Mouse (Mus musculus): ENCODE results near the gene Stim1.
A peak's percentile ranks its signal among the peaks of the same experiment; 100 is the strongest.

The Stim1 gene

DNA sequence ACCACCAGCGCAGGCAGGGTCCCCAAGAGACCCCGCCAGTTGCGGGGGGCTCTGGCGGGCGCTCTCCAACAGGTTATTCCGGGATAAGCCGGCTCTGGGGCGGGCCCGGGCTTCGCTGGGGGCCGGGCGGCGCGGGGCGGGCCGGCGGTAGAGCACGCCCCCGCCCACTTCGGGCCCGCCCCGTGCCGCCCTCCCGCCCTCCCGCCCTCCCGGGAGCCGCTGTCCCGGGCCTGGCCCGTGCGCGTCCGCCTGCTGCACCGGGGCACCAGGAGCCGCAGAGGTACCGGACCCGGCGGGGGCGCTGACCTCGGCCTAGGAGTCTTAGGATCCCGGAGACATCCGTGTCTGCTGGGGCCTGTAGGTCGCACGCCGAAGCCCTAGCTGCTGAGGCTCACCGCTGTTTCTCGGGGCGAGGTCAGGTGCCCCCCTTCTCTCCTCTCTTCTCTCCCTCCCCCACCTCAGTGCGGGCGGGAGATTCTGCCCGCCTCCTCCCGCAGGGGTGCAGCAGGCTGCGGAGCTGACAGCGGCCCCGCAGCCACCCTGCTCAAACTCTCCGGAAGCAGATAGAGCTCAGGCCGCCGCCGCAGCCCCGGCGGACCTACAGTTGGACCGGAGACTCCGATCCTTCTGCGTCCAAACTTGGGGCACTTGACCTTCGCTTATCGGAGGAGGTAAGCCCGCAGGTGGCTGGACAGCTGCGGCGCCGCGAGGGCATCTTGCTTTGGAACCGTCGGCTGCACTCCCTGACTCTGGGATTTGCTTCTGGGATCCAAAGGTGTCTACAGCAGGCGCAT, at the start of gene Stim1:
Stim1 (plus strand) TSS at position 206 of the 794 bp plus-strand sequence.
- peak; percentile 52 for DNase-seq (ENCODE audit: low spot score)

DNA sequence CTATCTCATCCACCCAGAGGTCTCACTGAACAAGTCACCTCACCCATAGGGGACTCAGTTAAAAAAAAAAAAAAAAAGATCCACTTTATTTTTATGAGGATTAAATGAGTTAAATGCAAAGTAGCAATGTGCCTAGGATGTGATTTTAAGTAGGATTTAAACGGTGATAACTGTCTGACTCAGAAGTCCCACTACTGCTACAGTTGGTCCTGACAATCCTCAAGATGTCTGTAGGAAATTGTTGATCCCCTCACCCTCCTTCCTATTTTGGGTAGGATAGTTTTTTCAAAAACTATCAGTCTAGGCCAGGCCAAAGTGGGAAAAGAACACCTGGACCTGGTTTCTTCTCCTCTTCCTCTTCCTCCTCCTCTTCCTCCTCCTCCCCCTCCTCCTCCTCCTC, 45.7 kb upstream of the Stim1 start:
- DNase-seq (ENCODE audit: low spot score): no peak

DNA sequence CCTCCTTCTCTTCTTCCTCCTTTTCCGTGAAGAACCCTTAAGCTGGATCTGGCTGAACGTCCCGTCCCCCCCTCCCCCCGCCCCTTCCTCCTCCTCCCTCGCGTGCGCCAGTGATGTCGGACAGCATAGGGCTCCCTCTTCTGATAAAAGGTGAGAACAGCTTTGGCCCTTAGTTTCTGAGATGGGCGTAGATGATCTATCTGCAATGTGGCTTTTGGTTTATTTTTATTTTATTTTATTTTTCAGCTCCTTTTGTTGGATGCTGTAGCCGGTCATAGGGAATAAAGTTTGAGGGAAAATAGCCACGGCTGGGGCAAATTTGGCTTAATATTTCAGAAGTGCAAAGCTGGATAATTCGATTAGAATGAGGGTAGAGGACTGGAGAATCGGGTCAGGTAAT, 45.3 kb upstream of the Stim1 start:
- peak; percentile 81 for DNase-seq (ENCODE audit: low spot score)

DNA sequence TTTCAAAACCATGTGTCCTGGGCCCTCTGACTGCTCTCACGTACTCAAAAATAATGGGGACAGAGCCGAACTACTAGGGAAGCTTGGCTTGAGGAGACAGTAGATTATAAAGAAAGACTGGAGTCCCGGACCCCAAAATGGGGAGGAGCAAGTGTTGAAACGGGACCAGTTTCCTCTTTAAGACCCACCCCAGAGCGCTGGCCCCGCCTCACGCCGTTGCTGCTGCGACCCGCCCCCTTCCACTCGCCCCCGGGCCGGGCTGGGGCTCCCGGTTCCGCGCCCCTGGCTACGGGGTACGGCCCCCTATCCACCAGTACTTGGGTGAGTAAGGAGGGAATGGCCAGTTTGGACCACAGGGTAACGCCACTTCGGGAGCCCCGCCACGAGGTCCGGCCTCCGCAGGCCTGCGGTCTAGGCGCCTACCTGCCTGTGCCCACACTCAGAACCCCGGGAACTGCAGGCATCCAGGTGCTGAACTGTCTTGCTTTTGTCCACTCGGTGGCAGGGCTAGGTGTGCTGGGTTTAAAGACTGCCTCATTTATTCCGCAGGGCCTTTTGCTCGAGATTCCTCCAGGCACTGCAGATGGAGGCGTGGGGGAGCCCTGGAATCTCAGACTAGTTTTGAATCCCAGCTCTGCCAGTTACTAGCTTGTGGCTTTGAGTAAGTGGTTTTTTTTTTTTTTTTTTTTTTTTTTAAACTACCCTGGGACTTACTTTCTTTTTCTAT, 44.6 kb upstream of the Stim1 start:
- DNase-seq (ENCODE audit: low spot score): peak; percentile 84

DNA sequence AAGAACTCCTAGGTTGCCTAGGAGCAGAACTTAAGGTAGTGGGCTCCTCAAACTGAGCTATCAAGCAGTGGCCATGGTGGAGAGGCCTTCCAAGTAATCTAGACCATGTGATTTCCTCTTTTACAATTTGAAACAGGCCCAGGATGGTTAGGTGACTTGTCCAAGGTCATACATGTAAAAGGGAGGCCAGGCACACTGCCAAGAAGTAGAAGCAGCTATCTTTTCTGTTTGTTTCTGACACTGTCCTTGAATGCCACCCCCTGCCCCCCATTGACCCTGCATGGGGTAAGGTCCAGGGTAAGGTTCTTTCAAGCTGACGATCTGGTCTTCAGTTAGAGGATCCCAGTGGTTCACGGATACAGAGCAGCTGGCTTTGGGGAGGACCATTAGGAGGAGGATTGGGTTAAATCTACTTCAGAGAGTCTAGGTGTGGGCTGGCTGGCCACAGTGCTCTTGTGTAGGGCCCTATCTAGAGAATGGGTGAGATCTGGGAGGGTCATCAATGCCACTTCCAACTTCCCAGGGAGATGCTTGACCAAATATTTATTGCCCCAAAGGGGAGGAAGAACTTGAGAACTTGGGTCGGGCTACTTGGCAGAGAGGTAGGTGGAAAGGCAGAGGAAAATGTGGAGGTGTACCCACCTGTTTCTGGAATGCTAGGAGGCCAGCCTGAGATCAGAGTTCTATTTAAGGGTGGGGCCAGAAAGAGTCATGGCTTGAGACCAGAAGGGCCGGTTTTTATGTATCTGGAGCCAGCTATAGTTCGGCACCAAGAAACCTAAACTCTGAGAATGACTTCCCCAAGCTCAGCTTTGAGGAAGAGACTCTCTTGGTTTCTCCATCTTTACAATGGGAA, 43.5 kb upstream of the Stim1 start:
- DNase-seq (ENCODE audit: low spot score): no peak

DNA sequence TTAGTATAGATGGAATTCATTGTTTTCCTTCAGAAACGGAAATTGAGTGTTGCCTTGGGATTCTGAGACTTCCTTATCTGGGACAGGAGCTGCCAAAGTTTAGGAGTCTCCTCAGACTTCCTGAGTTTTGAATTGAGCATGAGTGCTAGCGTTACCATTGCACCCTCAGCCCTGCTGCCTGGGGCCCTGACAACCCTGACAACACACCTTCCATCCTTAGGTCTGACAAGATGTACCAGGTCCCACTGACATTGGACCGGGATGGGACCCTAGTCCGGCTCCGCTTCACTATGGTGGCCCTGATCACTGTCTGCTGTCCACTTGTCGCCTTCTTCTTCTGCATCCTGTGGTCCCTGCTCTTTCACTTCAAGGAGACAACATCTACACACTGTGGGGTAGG, 41.6 kb upstream of the Stim1 start:
- no peak for DNase-seq (ENCODE audit: low spot score)

DNA sequence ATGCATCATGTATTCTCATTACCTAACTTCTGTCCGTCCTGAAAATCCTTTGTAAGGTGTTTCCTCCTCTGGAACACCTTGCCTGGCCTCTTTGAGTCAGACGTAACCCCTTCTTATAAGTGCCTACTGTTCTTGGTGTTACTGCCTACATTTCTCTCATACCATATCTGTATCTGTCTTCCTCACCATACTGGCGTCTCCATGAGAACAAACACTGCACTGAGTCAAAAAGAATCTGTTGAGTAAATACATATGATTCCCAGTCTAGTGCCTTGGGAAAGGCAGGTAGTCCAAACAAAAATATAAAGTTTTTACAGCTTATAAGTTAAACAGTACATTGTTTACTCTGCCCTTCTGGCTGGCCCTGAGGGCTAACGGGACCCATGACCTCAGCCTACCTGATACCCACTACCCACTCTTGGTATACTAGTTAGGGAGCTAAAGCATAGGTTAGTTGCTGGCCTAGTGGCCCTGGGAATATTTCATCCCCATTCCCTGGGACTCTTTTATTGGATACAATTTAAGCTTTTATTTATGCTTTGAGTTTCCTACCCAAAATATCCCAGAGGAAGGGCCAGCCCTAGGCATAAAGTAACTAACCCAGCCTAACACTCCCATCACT, 39.4 kb upstream of the Stim1 start:
- DNase-seq (ENCODE audit: low spot score): no peak

DNA sequence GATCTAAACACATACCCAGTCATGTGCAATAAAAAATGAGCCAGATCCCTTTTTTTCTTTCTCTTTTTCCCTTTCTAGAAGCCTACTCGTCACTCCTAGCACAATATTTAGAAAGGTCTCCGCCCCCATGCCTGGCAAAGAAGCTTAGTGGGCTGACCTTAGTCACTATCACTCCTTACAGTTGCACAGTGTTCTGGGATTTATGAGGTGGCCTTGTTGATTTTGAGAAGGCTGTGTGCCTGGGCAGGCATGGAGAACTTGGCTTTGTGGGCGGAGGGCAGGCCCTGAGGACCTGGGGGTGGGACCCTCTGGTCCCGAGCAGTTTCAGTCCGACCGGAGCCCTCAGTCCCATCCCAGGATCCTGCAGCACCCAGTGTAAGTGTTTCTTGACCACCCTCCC, 37.8 kb upstream of the Stim1 start:
- no peak for DNase-seq (ENCODE audit: low spot score)

DNA sequence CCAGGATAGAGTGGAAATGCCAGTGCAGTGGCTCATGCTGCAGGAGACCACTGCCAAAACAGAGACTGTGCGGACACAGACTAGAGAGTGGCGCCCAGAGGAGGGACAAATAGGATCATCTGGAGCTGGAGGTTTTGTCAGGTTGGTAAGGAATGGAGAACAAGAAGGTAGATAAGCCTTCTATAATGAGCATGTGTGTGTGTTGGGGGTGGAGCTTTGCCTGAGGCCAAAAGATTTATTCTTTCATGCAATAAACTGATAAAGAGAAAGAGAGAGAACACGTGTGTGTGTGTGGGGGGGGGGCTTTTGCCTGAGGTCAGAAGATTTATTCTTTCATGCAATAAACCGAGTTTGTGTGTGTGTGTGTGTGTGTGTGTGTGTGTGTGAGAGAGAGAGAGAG, 34.5 kb upstream of the Stim1 start:
- DNase-seq (ENCODE audit: low spot score): no peak

DNA sequence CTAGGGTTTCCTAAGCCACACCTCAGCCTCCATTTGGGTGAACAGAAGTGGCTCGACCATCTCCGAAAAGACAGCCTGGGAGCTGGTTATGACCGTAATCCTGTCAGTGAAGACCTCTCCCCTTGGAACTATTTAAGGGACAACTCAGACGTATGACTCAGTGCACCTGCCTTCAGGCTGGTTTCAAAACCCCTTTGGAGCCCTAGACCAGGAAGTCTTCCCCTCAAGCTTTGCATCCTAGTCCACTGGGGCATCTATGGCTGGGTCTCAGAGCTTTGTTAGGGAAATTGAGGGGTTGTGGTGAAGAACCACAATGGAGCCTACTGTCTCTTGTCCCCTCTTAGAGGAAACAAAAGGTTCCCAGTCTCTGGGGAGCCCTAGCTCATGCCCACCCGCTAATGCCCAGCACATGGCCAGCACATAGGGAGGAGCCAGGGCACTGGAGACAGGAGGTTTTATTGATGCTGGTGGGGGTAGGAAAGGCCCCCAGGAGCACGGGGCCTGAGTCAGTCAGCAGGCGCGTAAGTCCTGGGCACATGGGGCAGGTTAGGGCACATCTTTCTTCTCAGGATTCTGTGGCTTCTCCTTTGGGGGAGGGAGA, 28.8 kb upstream of the Stim1 start:
- no peak for DNase-seq (ENCODE audit: low spot score)

DNA sequence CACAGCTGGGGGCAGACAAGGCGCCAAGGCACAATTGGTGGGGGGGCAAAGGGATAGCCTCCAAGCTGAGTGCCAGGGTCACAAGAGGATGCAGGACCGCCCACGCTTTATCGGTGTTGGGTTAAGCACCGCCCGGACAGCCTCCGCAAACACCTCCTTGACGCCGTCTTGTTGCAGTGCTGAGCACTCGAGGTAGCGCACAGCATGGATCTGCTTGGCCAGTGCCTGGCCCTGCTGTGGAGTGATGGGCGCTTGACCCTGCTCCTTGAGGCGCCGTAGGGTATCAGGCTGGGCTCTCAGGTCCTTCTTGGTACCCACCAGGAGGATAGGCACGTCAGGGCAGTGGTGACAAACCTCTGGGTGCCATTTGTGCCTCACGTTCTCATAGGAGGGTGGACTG, 28.0 kb upstream of the Stim1 start:
- DNase-seq (ENCODE audit: low spot score): no peak

DNA sequence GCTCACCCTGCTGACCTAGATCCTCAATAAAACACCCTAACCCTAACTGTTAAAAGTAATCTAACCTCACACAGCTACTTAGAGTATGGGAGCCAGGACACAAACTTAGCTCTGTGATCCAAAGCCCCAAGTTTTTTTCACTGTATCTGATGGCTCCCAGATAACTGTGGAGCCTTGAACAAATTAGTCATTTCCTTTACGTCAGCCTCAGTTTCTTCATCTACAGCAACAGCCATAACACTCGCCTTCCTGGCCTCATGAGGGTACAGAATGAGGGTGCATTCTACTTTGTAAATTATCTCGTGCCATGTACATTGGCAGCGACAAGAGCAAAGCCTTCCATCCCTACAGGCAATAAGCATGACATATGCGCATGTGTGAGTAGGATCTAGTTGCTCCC, 25.2 kb upstream of the Stim1 start:
- DNase-seq (ENCODE audit: low spot score): no peak

DNA sequence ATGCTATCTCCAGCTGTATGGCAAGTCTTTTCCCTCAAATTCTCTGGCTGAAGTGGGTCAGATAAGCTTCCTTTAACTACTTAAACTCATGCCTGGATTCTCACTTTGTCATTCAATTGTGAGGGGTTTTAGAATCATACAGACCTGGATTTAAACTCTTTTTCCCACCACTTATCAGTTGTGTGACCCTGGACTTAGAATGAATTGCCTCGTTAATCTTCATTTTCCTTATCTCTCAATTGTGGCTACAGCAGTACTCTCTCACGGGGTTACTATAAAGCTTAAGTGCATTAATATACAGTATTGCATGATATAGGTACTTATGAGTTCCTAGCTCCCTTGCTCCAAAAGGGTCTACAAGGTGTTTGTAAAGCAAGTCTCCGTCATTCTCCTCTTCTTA, 24.7 kb upstream of the Stim1 start:
- no peak for DNase-seq (ENCODE audit: low spot score)

DNA sequence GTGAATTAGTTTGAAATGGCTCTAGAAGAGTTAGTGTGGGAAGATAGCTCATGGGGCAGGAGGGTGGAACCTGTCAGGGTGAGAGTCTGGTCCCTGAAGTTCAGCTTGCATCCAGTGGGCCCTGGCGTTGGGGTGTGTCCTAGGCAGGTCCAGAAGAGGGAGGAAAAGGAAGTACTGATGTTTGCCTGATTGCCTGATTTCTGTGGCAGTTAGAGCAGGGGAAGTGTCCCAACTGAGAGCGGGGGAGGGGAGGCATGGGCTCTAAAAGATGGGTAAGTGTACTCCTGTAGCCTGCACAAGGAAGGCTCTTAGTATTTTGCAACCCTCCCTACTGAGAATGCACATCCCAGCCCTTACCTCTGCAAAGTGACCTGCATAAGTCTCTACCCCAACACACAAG, 23.7 kb upstream of the Stim1 start:
- no peak for DNase-seq (ENCODE audit: low spot score)

DNA sequence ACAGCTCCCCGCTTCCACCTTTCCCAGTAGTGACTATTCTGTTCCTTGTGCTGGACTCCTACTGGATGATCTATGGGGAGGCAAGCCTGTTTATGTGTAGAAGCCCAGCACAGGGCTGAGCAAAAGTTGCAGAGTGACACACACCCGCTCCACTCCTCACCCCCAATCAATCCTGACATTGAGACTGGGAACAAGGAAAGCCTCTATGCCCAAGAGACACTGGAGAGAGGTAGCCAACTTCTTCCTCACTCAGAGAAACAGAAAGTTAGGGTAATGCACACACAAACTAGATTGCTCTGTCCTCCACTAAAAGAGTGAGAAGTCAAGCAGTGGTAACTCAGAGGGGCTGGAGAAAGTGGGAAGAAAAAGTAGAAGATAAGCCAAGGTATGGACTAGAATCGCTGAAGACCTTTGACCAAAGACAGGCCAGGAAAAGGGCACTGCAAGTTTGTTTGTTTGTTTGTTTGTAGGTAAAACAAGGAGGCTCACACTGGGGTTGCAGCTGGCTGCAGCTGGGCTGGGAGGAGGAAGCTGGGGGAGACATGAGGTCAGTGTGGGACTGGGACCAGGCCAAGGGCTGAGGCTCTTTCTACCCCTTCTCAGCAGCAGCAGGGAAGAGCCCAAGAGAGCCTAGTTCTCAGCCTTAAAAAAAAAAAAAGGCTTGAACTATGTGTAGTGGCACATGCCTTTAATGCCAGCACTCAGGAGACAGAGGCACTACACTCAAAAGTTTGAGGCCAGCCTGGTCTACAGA, 22.6 kb upstream of the Stim1 start:
- DNase-seq (ENCODE audit: low spot score): no peak

DNA sequence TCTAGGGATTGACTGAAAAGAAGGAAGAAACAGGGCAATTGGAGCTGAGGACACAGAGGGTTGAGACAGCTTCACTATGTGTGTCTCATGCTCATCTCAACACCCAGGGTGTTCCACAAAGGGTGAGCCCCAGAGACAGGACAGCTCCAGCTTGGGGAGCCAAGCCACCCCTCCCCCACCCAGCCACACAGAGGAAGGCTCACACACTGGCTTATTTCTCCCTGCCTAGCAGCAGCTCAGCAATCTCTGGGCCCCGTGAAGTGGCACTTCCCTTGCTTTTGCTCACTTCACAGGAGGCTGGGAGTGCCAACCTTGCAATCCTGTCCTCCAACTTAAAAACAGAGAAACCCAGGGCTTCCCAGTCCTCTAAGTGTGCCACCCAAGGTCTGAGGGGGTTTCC, 21.8 kb upstream of the Stim1 start:
- no peak for DNase-seq (ENCODE audit: low spot score)

DNA sequence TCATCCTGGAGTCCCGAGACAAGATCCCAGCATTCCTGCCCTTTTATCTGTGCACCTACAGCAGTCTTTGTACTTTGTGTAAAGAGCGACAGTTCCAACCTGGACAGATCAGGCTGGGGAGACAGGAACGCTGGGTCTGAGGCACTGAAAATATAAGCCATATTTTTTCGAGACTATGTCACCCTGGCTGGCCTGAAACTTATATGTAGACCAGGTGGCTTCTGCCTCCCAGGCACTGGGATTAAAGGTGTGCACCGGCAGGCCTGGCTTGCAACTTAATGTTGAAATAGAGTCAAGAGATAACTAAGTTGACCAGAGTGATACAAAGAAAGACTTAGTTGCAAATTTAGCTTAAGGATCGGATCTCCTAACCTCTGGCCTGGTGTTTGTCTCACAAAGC, 21.3 kb upstream of the Stim1 start:
- no peak for DNase-seq (ENCODE audit: low spot score)

DNA sequence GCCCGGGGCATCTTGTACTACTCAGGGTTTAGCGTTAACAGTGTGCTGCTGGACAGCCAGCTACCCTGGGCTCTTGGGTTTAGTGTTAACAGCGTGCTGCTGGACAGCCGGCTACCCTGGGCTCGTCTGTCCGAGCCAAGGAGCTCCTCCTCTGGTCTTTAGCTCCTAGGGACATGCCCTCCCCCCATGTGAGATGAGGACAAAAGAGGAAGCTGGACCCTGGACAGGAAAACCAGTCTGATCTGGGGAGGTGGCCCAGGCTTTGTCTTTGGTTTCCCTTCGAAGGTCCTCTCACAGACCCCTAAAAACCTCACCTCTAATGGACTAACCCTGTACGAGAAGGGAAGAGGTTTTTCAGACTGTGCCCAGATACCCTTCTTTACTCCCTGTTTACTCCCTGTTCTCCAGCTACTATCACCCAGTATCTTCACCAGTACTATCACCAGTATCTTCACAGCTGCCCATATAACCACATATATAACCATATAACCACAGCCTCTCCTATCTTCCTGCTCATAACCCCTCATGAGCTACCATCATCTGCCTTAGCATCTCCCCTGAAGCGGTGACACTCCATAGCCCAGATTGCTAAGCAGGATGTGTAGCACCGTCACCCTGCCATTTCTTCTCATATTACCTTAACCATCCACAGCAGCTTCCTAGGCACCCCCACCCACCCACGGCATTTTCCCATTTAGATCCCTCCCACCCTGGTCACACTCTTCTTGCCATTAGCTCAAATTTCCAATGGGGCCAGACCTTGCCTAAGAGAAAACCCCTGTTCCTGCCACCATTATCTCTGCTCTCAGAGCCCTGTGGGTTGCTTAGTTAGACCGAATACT, 20.4 kb upstream of the Stim1 start:
- DNase-seq (ENCODE audit: low spot score): no peak

DNA sequence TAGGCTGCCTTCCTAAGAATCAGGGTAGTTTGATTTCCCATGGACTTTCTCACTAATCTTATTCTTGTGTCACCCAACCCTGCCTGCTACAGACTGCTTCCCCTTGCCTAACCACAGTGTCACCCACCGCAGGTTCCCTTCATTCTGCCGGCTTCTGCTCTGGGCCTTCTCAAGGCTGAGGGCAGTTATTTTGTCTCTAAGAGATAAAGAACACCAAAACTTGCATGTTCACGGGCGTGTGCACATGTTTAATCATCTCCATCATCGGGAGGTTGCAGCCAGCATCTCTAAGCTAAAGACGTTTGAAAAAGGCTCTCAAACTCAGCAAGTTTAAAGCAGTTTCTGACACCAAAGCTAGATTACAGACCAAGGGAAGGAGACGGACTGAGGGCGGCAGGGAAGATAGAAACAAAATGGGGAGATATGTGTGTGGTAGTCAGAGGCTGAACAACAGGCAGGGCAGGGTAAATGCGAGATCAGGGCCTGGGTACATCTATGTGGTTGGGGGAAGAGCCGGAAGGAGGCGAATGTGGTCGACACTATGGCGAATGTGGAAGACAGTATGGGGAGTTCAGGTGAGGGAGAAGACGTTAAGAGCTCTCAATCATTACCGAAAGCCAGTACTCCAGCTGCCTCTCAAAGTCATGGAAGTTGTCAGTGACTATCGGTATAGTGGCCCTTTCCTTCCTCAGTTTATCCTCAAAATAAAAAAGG, 18.8 kb upstream of the Stim1 start:
- DNase-seq (ENCODE audit: low spot score): no peak

DNA sequence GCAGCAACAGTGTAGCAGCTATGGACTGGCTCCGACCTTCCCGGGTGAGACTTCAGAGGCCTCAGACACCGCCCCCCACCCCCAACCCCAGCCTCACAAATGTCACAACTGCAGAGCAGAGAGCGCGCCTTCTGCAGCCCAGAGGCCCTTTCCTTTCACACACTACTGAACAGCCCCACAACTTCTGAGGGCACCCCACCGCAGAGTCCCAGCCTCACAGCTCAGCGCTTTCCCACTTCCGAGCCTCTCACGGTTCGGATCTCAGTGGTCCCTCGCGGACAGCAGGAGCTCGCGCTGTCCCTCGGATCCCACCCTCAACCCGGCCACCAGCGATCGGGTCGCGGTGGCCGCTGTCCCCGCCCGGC, 18.1 kb upstream of the Stim1 start:
- peak; percentile 60 for DNase-seq (ENCODE audit: low spot score)
